Mouse (Mus musculus): ENCODE data around the gene Commd9.

DNA sequence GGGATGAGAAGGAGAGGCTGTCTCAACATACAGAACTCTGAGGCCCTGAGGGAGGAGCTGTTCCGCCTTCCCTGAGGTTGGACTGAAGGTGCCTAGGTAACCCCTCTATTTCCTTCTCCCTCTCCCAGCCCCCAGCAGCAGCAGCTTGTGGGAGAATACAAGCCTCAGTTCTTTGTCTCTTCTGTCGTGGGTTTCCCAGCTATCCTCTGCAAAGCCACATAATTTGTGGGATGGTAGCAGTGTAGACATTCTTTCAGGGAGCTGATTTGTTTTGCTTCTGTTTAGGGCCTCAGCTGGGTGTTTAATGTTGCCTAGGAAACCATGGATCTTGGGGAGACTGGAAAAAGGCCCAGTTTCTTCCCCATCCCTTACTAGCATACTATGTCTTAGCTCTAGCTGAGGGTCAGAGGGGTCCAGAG, 34.1 kb downstream of the Commd9 start:
- TF ChIP-seq POLR2A (IDR thresholded peaks at IDR 0.05; ENCODE audit: borderline replicate concordance, insufficient read depth, low read length), result no peak
- TF ChIP-seq CTCF (IDR thresholded peaks at IDR 0.05; ENCODE audit: borderline replicate concordance, insufficient read depth, low read depth, low read length), result no peak
